Comparison of ENCODE assay signal across 15 mouse cellular contexts in the genomic region with DNA sequence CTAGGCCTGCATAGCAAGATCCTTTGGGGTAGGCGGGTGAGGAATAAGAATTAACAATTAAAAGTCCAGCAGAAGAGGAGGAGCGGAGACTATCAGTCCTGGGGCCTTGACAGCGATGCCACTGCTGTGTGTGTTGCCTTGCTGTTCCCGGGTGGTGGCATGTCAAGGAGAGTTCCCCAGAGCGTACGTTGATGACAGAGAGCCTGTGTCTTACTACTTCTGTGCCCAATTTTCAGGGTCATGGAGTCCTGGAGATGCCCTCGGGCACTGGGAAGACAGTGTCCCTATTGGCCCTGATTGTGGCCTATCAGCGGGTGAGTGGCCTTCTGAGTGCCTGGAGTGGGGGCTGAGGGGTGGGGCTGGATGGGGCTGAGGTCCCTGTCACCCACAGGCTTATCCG. TPM values are rescaled to one million over a fixed set of nuclear protein-coding genes. Genes with fewer than 3 reads are reported as not detected.
DNase-seq lines count a peak whose midpoint lies in the region; ATAC-seq and TF ChIP-seq lines count a peak whose summit lies in the region.
"Had no signal": no experiment of that assay in that cellular context is flagged by ENCODE, and none has a peak within 500 bp of the region (broad histone marks: within the 10 kb centered on the region; RNA-seq: fewer than 3 reads in every experiment).

No protein-coding gene starts in this region.

- H3K4me3 ChIP-seq in lung, embryonic 14.5 days (ENCODE audit: low read depth, low read length): no peak overlapping the region
- no peak overlapping the region for H3K4me3 ChIP-seq in hindbrain, embryonic 14.5 days (replicated peaks; ENCODE audit: low read length)
- H3K4me3 ChIP-seq: left cerebral cortex, adult 2 months had no signal

- WGBS in lung, embryonic 14.5 days: 84% methylated on average over 9 of the region's 9 CpGs
- 89% methylated on average over 9 of the region's 9 CpGs for WGBS in hindbrain, embryonic 14.5 days

- ATAC-seq in lung, embryonic 14.5 days (ENCODE audit: insufficient read depth): no peak
- ATAC-seq in hindbrain, embryonic 14.5 days (ENCODE audit: low FRiP score): no peak

- no peak overlapping the region for H3K9ac ChIP-seq in lung, embryonic 14.5 days
- H3K9ac ChIP-seq in hindbrain, embryonic 14.5 days: 0 out of 2 replicates have a peak overlapping the region, but pooled peaks have one; percentile 86
- H3K9ac ChIP-seq: liver, embryonic 14.5 days had no signal

- no peak overlapping the region for H3K27ac ChIP-seq in lung, embryonic 14.5 days (ENCODE audit: low read depth)
- no peak overlapping the region for H3K27ac ChIP-seq in hindbrain, embryonic 14.5 days
- H3K27ac ChIP-seq: left cerebral cortex, adult 2 months; liver, embryonic 14.5 days; macrophage had no signal

- no peaks in the 10 kb centered on the region for H3K9me3 ChIP-seq in lung, embryonic 14.5 days (ENCODE audit: low read depth, low read length)
- no peaks in the 10 kb centered on the region for H3K9me3 ChIP-seq in hindbrain, embryonic 14.5 days (ENCODE audit: control insufficient read depth, low read length)

- peak overlapping the region; percentile 89; the same call in 1 of the 2 replicates for H3K4me2 ChIP-seq in lung, embryonic 14.5 days
- no peak overlapping the region for H3K4me2 ChIP-seq in hindbrain, embryonic 14.5 days (replicated peaks)

- intact Hi-C loops in left cerebral cortex, postnatal 10 days (cut with DNase I): no loop called here

- peak; percentile 29 for DNase-seq in adrenal gland, postnatal 10 days
- no peak for DNase-seq in adrenal gland, postnatal 4 days (ENCODE audit: low spot score in 2 of 2)
- no peak for DNase-seq in lung, embryonic 14.5 days
- DNase-seq in lung, postnatal 10 days: no peak
- DNase-seq in adrenal gland, postnatal 36 days: peak; percentile 28 to 51
- no peak for DNase-seq in hindbrain, embryonic 14.5 days (ENCODE audit: low spot score)
- no peak for DNase-seq in ovary, postnatal 36 days (ENCODE audit: low spot score)
- DNase-seq in left cerebral cortex, postnatal 10 days (ENCODE audit: extremely low spot score in 1 of 2, low spot score in 2 of 2): no peak
- DNase-seq: cerebellum, adult 11 months; kidney, adult 8-10 months; retina, postnatal 1 day; thymus, postnatal 36 days had no signal

- no peaks in the 10 kb centered on the region for H3K27me3 ChIP-seq in lung, embryonic 14.5 days (ENCODE audit: insufficient read depth, low read length)
- no peaks in the 10 kb centered on the region for H3K27me3 ChIP-seq in hindbrain, embryonic 14.5 days (ENCODE audit: control insufficient read depth, insufficient read depth, low read length)

- TF ChIP-seq CTCF in lung, embryonic 14.5 days (IDR thresholded peaks at IDR 0.05; ENCODE audit: low read depth): no peak

- no peaks in the 10 kb centered on the region; the same call in 1 of the 2 replicates for H3K4me1 ChIP-seq in lung, embryonic 14.5 days (ENCODE audit: insufficient read depth)
- peaks cover 11% of the 10 kb centered on the region for H3K4me1 ChIP-seq in hindbrain, embryonic 14.5 days (replicated peaks; ENCODE audit: control insufficient read depth, insufficient read depth, low read length)

- peaks cover 46% of the 10 kb centered on the region for H3K36me3 ChIP-seq in lung, embryonic 14.5 days (ENCODE audit: insufficient read depth)
- peaks cover 44% of the 10 kb centered on the region for H3K36me3 ChIP-seq in hindbrain, embryonic 14.5 days (replicated peaks; ENCODE audit: control insufficient read depth, insufficient read depth)

RNA-seq across cellular contexts. Expression of a gene that starts 1.9 kb away (rescaled TPM):
- total RNA-seq in adrenal gland, postnatal 10 days (2021): 10 to 100 TPM; 18.8 to 29.0 TPM
- total RNA-seq in adrenal gland, postnatal 4 days (2021): 10 to 100 TPM; 39.6 to 41.6 TPM
- polyA plus RNA-seq in lung, embryonic 14.5 days (2014; fragmentation: Nextera tagmentation; extraction: Ambion mirVana): 11.4 and 12.1 TPM in 2 replicates
- 10 to 100 TPM; 29.7 to 32.8 TPM for total RNA-seq in adrenal gland, postnatal 36 days (2021)
- 15.6 and 16.5 TPM in 2 replicates for polyA plus RNA-seq in hindbrain, embryonic 14.5 days (2014; fragmentation: Nextera tagmentation; extraction: Ambion mirVana)
- 10 to 100 TPM; 39.0 to 39.7 TPM for total RNA-seq in left cerebral cortex, postnatal 10 days (2021)

RNA-seq across cellular contexts. Expression of a gene that starts 20.2 kb away (rescaled TPM):
- 1 to 10 TPM; 1.4 to 1.7 TPM for total RNA-seq in adrenal gland, postnatal 10 days (2021)
- total RNA-seq in adrenal gland, postnatal 4 days (2021): 1 to 10 TPM; 2.6 to 3.9 TPM
- polyA plus RNA-seq in lung, embryonic 14.5 days (2014; fragmentation: Nextera tagmentation; extraction: Ambion mirVana): 6.5 and 7.5 TPM in 2 replicates
- 1 to 10 TPM in 1 of 2 experiments, under 1 TPM in 1; 0.89 to 2.2 TPM for total RNA-seq in adrenal gland, postnatal 36 days (2021)
- 0.78 and 1.1 TPM in 2 replicates for polyA plus RNA-seq in hindbrain, embryonic 14.5 days (2014; fragmentation: Nextera tagmentation; extraction: Ambion mirVana)
- 1 to 10 TPM in 1 of 2 experiments, under 1 TPM in 1; 0.93 to 1.2 TPM for total RNA-seq in left cerebral cortex, postnatal 10 days (2021)
- polyA plus RNA-seq: macrophage had no signal

RNA-seq across cellular contexts. Expression of a gene that starts 20.9 kb away (rescaled TPM):
- total RNA-seq in adrenal gland, postnatal 10 days (2021): 100 to 1,000 TPM; 346 to 973 TPM
- 100 to 1,000 TPM; 103 to 234 TPM for total RNA-seq in adrenal gland, postnatal 4 days (2021)
- 2.8 and 11.1 TPM in 2 replicates for polyA plus RNA-seq in lung, embryonic 14.5 days (2014; fragmentation: Nextera tagmentation; extraction: Ambion mirVana)
- under 1 TPM in 1 of 2 experiments, not detected in 1; 0.66 TPM for total RNA-seq in adrenal gland, postnatal 36 days (2021)
- polyA plus RNA-seq in hindbrain, embryonic 14.5 days (2014; fragmentation: Nextera tagmentation; extraction: Ambion mirVana): not detected in 2 replicates
- total RNA-seq in left cerebral cortex, postnatal 10 days (2021): 1 to 10 TPM in 1 of 2 experiments, under 1 TPM in 1; 0.57 to 1.0 TPM
- total RNA-seq: left cerebral cortex, adult 2 months had no signal
- polyA plus RNA-seq: macrophage had no signal

RNA-seq across cellular contexts. Expression of a gene that starts 24.2 kb away (rescaled TPM):
- total RNA-seq in adrenal gland, postnatal 10 days (2021): 1 to 10 TPM; 5.0 to 6.0 TPM
- total RNA-seq in adrenal gland, postnatal 4 days (2021): 1 to 10 TPM; 9.1 to 9.6 TPM
- 5.4 and 7.9 TPM in 2 replicates for polyA plus RNA-seq in lung, embryonic 14.5 days (2014; fragmentation: Nextera tagmentation; extraction: Ambion mirVana)
- 1 to 10 TPM; 5.8 to 8.9 TPM for total RNA-seq in adrenal gland, postnatal 36 days (2021)
- polyA plus RNA-seq in hindbrain, embryonic 14.5 days (2014; fragmentation: Nextera tagmentation; extraction: Ambion mirVana): 2.4 and 2.6 TPM in 2 replicates
- 1 to 10 TPM; 5.3 to 7.2 TPM for total RNA-seq in left cerebral cortex, postnatal 10 days (2021)

RNA-seq across cellular contexts. Expression of a gene that starts 24.4 kb away (rescaled TPM):
- total RNA-seq in adrenal gland, postnatal 10 days (2021): 10 to 100 TPM; 11.5 to 11.7 TPM
- total RNA-seq in adrenal gland, postnatal 4 days (2021): 10 to 100 TPM; 14.1 to 16.1 TPM
- polyA plus RNA-seq in lung, embryonic 14.5 days (2014; fragmentation: Nextera tagmentation; extraction: Ambion mirVana): 21.3 and 24.2 TPM in 2 replicates
- total RNA-seq in adrenal gland, postnatal 36 days (2021): 10 to 100 TPM; 11.3 to 12.8 TPM
- 17.0 TPM in 2 replicates for polyA plus RNA-seq in hindbrain, embryonic 14.5 days (2014; fragmentation: Nextera tagmentation; extraction: Ambion mirVana)
- 10 to 100 TPM; 16.8 to 18.2 TPM for total RNA-seq in left cerebral cortex, postnatal 10 days (2021)

Comparison
In these comparisons a context has a peak if more than half of its experiments do, and no peak if none do; other contexts are left out.
1. DNase-seq: peak in adrenal gland, postnatal 10 days (single experiment) and adrenal gland, postnatal 36 days (2 of 2); none in adrenal gland, postnatal 4 days (0 of 2), lung, embryonic 14.5 days (single experiment), lung, postnatal 10 days (single experiment), hindbrain, embryonic 14.5 days (single experiment), ovary, postnatal 36 days (single experiment) and left cerebral cortex, postnatal 10 days (0 of 2).
2. RNA of a gene that starts 20.9 kb away (total RNA-seq): 346 to 973 TPM in adrenal gland, postnatal 10 days and 103 to 234 TPM in adrenal gland, postnatal 4 days; 0.57 to 1.0 TPM in left cerebral cortex, postnatal 10 days and 0.66 TPM in adrenal gland, postnatal 36 days; every median in the first group is over 10 times any median in the second.